Mouse (Mus musculus) urinary bladder, adult 18-20 months (tissue): ENCODE measurements around the gene Plscr3.

ENCODE experiments used
- DNase-seq, 2 experiments: peaks; one replicate each; pipeline ENCODE4 v3.0.0; 2022; ENCODE audit warnings: low spot score in 2 of 2, mixed read lengths in 2 of 2

The Plscr3 gene

GRCm38 (mm10) chr11:69864138-69864860 lies 18.1 kb downstream of the Plscr3 start:
- no peak for DNase-seq

GRCm38 (mm10) chr11:69865561-69865960 lies 19.4 kb downstream of the Plscr3 start:
- no peak for DNase-seq

- DNase-seq, result no peak
These were observed 21.2 kb downstream of the Plscr3 start for GRCm38 (mm10) chr11:69867335-69867734.

- no peak for DNase-seq
These were observed 24.3 kb downstream of the Plscr3 start for GRCm38 (mm10) chr11:69870289-69871069.

- no peak for DNase-seq
These were observed 25.6 kb downstream of the Plscr3 start for GRCm38 (mm10) chr11:69871822-69872221.

GRCm38 (mm10) chr11:69872451-69872850 lies 26.3 kb downstream of the Plscr3 start:
- DNase-seq, result no peak

- DNase-seq, result no peak
These were observed 30.0 kb downstream of the Plscr3 start for GRCm38 (mm10) chr11:69876186-69876585.

GRCm38 (mm10) chr11:69876867-69877266 lies 30.7 kb downstream of the Plscr3 start:
- peak; percentile 78 to 79 for DNase-seq

GRCm38 (mm10) chr11:69877878-69878277 lies 31.7 kb downstream of the Plscr3 start, which contains the start of gene Tmem95:
TSS of gene Tmem95 (minus strand) at chr11:69878018.
- DNase-seq, result no peak

- peak in 1 of 2 experiments; percentile 38 for DNase-seq
These were observed 32.2 kb downstream of the Plscr3 start for GRCm38 (mm10) chr11:69878399-69878798.

GRCm38 (mm10) chr11:69878952-69879351 lies 32.8 kb downstream of the Plscr3 start:
- no peak for DNase-seq

GRCm38 (mm10) chr11:69879711-69880110 lies 33.5 kb downstream of the Plscr3 start:
- no peak for DNase-seq

GRCm38 (mm10) chr11:69880506-69880852 lies 34.3 kb downstream of the Plscr3 start:
- DNase-seq, result peak in 1 of 2 experiments; percentile 46

GRCm38 (mm10) chr11:69880853-69881603 lies 34.9 kb downstream of the Plscr3 start, which contains the start of gene Kctd11:
TSS of gene Kctd11 (minus strand) at chr11:69881406.
- DNase-seq, result peak; percentile 94

GRCm38 (mm10) chr11:69881787-69882670 lies 35.9 kb downstream of the Plscr3 start:
- DNase-seq, result no peak

- DNase-seq, result no peak
These were observed 36.9 kb downstream of the Plscr3 start for GRCm38 (mm10) chr11:69883066-69883465.

GRCm38 (mm10) chr11:69883527-69884151 lies 37.5 kb downstream of the Plscr3 start:
- no peak for DNase-seq

GRCm38 (mm10) chr11:69884240-69884639 lies 38.1 kb downstream of the Plscr3 start:
- no peak for DNase-seq

GRCm38 (mm10) chr11:69884663-69885062 lies 38.5 kb downstream of the Plscr3 start:
- no peak for DNase-seq

GRCm38 (mm10) chr11:69886907-69887635 lies 40.9 kb downstream of the Plscr3 start:
- DNase-seq, result no peak
